9 mouse cellular contexts compared by ENCODE assay signal in genomic region chr2:132880844-132881645, GRCm38 (mm10). TPM values are rescaled to one million over a fixed set of nuclear protein-coding genes. Genes with fewer than 3 reads are reported as not detected.
DNase-seq lines count a peak whose midpoint lies in the region; ATAC-seq and TF ChIP-seq lines count a peak whose summit lies in the region.
"Had no signal": no experiment of that assay in that cellular context is flagged by ENCODE, and none has a peak within 500 bp of the region (broad histone marks: within the 10 kb centered on the region; RNA-seq: fewer than 3 reads in every experiment).

Gene Lrrn4 (minus strand): TSS chr2:132880891.

- peaks cover 11% of the 10 kb centered on the region for H3K27me3 ChIP-seq in embryonic facial prominence, embryonic 11.5 days (ENCODE audit: control insufficient read depth, insufficient read depth, low read length)
- peaks cover 35% of the 10 kb centered on the region for H3K27me3 ChIP-seq in limb, embryonic 11.5 days (ENCODE audit: control insufficient read depth, insufficient read depth, low read length)
- H3K27me3 ChIP-seq in neural tube, embryonic 15.5 days (replicated peaks) = peaks cover 44% of the 10 kb centered on the region

- ATAC-seq in embryonic facial prominence, embryonic 11.5 days (replicated peaks; ENCODE audit: insufficient number of reproducible peaks, low FRiP score, low TSS enrichment, low read depth) = peak; percentile 21; the same call in 1 of the 2 replicates
- no peak for ATAC-seq in limb, embryonic 11.5 days (ENCODE audit: insufficient number of reproducible peaks, low FRiP score, low TSS enrichment, low read depth)
- ATAC-seq in neural tube, embryonic 15.5 days (ENCODE audit: low FRiP score) = no peak

- DNase-seq in left cerebral cortex, adult 2 months (ENCODE audit: extremely low spot score in 1 of 2, low spot score in 2 of 2) = no peak
- DNase-seq in left cerebral cortex, postnatal 25 days (ENCODE audit: low spot score in 2 of 2) = no peak
- peak; percentile 34 for DNase-seq in embryonic facial prominence, embryonic 11.5 days (ENCODE audit: low spot score)
- DNase-seq in limb, embryonic 11.5 days (ENCODE audit: low spot score) = peak; percentile 44
- no peak for DNase-seq in adipocyte (ENCODE audit: low spot score)
- DNase-seq in gastrocnemius, postnatal 14 days = no peak
- DNase-seq in urinary bladder, postnatal 25 days (ENCODE audit: low spot score) = no peak
- DNase-seq: adrenal gland, adult 2 months had no signal

- H3K27ac ChIP-seq in left cerebral cortex, adult 2 months = no peak within 1 kb of the TSS
- no peak within 1 kb of the TSS for H3K27ac ChIP-seq in embryonic facial prominence, embryonic 11.5 days (replicated peaks; ENCODE audit: low read depth, low read length)
- no peak within 1 kb of the TSS for H3K27ac ChIP-seq in limb, embryonic 11.5 days (replicated peaks; ENCODE audit: low read depth, low read length)
- no peak within 1 kb of the TSS for H3K27ac ChIP-seq in neural tube, embryonic 15.5 days (replicated peaks)

- intact Hi-C loops in left cerebral cortex, adult 2 months (cut with DNase I) = no loop called here
- intact Hi-C loops in left cerebral cortex, postnatal 25 days (cut with DNase I) = no loop called here
- intact Hi-C loops in gastrocnemius, postnatal 14 days (cut with DNase I; ENCODE audit: low total_unique reads) = no loop called here

- peak within 1 kb of the TSS; percentile 44 for H3K4me3 ChIP-seq in left cerebral cortex, adult 2 months
- H3K4me3 ChIP-seq in embryonic facial prominence, embryonic 11.5 days (ENCODE audit: low read depth, low read length) = peak within 1 kb of the TSS; percentile 50
- H3K4me3 ChIP-seq in limb, embryonic 11.5 days (ENCODE audit: low read depth, low read length) = peak within 1 kb of the TSS; percentile 47
- peak within 1 kb of the TSS; percentile 65 for H3K4me3 ChIP-seq in neural tube, embryonic 15.5 days (replicated peaks)

- peak within 1 kb of the TSS; percentile 47 for H3K9ac ChIP-seq in embryonic facial prominence, embryonic 11.5 days (replicated peaks; ENCODE audit: low read length)
- H3K9ac ChIP-seq in limb, embryonic 11.5 days (ENCODE audit: low read length) = peak within 1 kb of the TSS; percentile 49; the same call in 1 of the 2 replicates
- H3K9ac ChIP-seq in neural tube, embryonic 15.5 days (replicated peaks) = peak within 1 kb of the TSS; percentile 57

- WGBS in embryonic facial prominence, embryonic 11.5 days = 5% methylated on average over 12 of the region's 12 CpGs
- WGBS in limb, embryonic 11.5 days = 3% methylated on average over 12 of the region's 12 CpGs
- 6% methylated on average over 12 of the region's 12 CpGs for WGBS in neural tube, embryonic 15.5 days

- TF ChIP-seq CTCF in left cerebral cortex, adult 2 months (IDR thresholded peaks at IDR 0.05) = no peak

- peaks cover 3% of the 10 kb centered on the region; the same call in 1 of the 2 replicates for H3K4me1 ChIP-seq in embryonic facial prominence, embryonic 11.5 days (ENCODE audit: control insufficient read depth, insufficient read depth, low read length)
- H3K4me1 ChIP-seq in limb, embryonic 11.5 days (ENCODE audit: control insufficient read depth, insufficient read depth, low read length) = peaks cover 8% of the 10 kb centered on the region
- H3K4me1 ChIP-seq in neural tube, embryonic 15.5 days = peaks cover 23% of the 10 kb centered on the region

- H3K4me2 ChIP-seq in embryonic facial prominence, embryonic 11.5 days (ENCODE audit: low read depth, low read length) = peak within 1 kb of the TSS; percentile 94
- H3K4me2 ChIP-seq in limb, embryonic 11.5 days (ENCODE audit: low read depth, severe bottlenecking) = peak within 1 kb of the TSS; percentile 92
- H3K4me2 ChIP-seq in neural tube, embryonic 15.5 days = peak within 1 kb of the TSS; percentile 98

- H3K9me3 ChIP-seq in embryonic facial prominence, embryonic 11.5 days (replicated peaks; ENCODE audit: control insufficient read depth, low read length) = no peaks in the 10 kb centered on the region
- no peaks in the 10 kb centered on the region for H3K9me3 ChIP-seq in limb, embryonic 11.5 days (ENCODE audit: control insufficient read depth, low read length)
- no peaks in the 10 kb centered on the region for H3K9me3 ChIP-seq in neural tube, embryonic 15.5 days (replicated peaks)

- H3K36me3 ChIP-seq in embryonic facial prominence, embryonic 11.5 days (replicated peaks; ENCODE audit: control insufficient read depth, insufficient read depth, low read depth, low read length) = no peaks in the 10 kb centered on the region
- no peaks in the 10 kb centered on the region for H3K36me3 ChIP-seq in limb, embryonic 11.5 days (ENCODE audit: control insufficient read depth, insufficient read depth, low read length)
- no peaks in the 10 kb centered on the region for H3K36me3 ChIP-seq in neural tube, embryonic 15.5 days

RNA-seq across cellular contexts. Expression of gene Lrrn4, which starts in this region (rescaled TPM):
- total RNA-seq in left cerebral cortex, adult 2 months (2021) = under 1 TPM; 0.23 to 0.27 TPM
- total RNA-seq in left cerebral cortex, postnatal 25 days (2021) = under 1 TPM; 0.21 to 0.25 TPM
- 0.33 and 0.34 TPM in 2 replicates for polyA plus RNA-seq in embryonic facial prominence, embryonic 11.5 days (2014; fragmentation: Nextera tagmentation; extraction: Ambion mirVana)
- polyA plus RNA-seq in limb, embryonic 11.5 days (2014; fragmentation: Nextera tagmentation; extraction: Ambion mirVana) = 0.14 and 0.60 TPM in 2 replicates
- 1.2 and 2.6 TPM in 2 replicates for polyA plus RNA-seq in neural tube, embryonic 15.5 days (2015; fragmentation: Nextera tagmentation; extraction: Ambion mirVana)
- not detected for total RNA-seq in gastrocnemius, postnatal 14 days (2021)

Comparison
In these comparisons a context has a peak if more than half of its experiments do, and no peak if none do; other contexts are left out.
1. Peak in DNase-seq, ATAC-seq, H3K4me3 ChIP-seq, H3K9ac ChIP-seq and H3K4me2 ChIP-seq in embryonic facial prominence, embryonic 11.5 days; RNA of the gene not detected or under 1 TPM.
2. Peak in DNase-seq, H3K4me3 ChIP-seq, H3K9ac ChIP-seq and H3K4me2 ChIP-seq in limb, embryonic 11.5 days; RNA of the gene not detected or under 1 TPM.